Mouse (Mus musculus) hindbrain, embryonic 15.5 days (tissue): ENCODE data around the gene Cdc40. TPM values are rescaled to one million over a fixed set of nuclear protein-coding genes. Genes with fewer than 3 reads are reported as not detected.

Source experiments
- ATAC-seq: fragments of 200-750 bp; cut with Nextera tagmentation; 2 replicates; pipeline ENCODE4 v1.8.0; 2017; ENCODE audit warnings: low read depth, moderate number of reproducible peaks, moderate TSS enrichment; ENCODE audit not compliant: low FRiP score
- H3K27ac ChIP-seq: fragments of 300-500 bp; sonication (generic); replicated peaks from 2 replicates; pipeline ENCODE4 v1.5.1; 2015; ENCODE audit warnings: mild to moderate bottlenecking, inconsistent platforms
- H3K27me3 ChIP-seq: fragments of 300-500 bp; sonication (generic); 2 replicates; pipeline ENCODE4 v1.6.1; 2015; ENCODE audit warnings: control low read depth, inconsistent platforms
- H3K36me3 ChIP-seq: fragments of 300-500 bp; sonication (generic); 2 replicates; pipeline ENCODE4 v1.6.1; 2015; ENCODE audit warnings: control low read depth, inconsistent platforms
- H3K4me1 ChIP-seq: fragments of 300-500 bp; sonication (generic); replicated peaks from 2 replicates; pipeline ENCODE4 v1.6.1; 2015; ENCODE audit warnings: control low read depth, inconsistent platforms
- H3K4me2 ChIP-seq: fragments of 300-500 bp; sonication (generic); 2 replicates; pipeline ENCODE4 v1.6.1; 2015; ENCODE audit warnings: moderate library complexity, mild to moderate bottlenecking, inconsistent platforms
- H3K4me3 ChIP-seq: fragments of 300-500 bp; sonication (generic); 2 replicates; pipeline ENCODE4 v1.5.1; 2015; ENCODE audit warnings: mild to moderate bottlenecking, inconsistent platforms
- H3K9ac ChIP-seq: fragments of 300-500 bp; sonication (generic); 2 replicates; pipeline ENCODE4 v1.6.1; 2015; ENCODE audit warnings: inconsistent platforms
- H3K9me3 ChIP-seq: fragments of 300-500 bp; sonication (generic); 2 replicates; pipeline ENCODE4 v1.6.1; 2016; ENCODE audit warnings: control low read depth, inconsistent platforms
- WGBS: fragments of 180-500 bp; shearing (Covaris S2); methylation state at CpG from one replicate; pipeline ENCODE4 v1.1.7; 2015; 5-methylcytosine and 5-hydroxymethylcytosine counted together
- polyA plus RNA-seq: library from polyadenylated mRNA; unstranded; fragments of >200 nt; fragmentation: Nextera tagmentation; extraction: Ambion mirVana; gene quantifications from 2 replicates; pipeline ENCODE4 v1.2.1, GENCODE M21; 2015

Gene Cdc40
- 22.4 and 22.6 TPM in 2 replicates for polyA plus RNA-seq

GRCm38 (mm10) chr10:40882831-40883643, at the start of gene Cdc40, which contains the start of gene Wasf1:
Cdc40 (minus strand) TSS chr10:40883311.
Wasf1 (plus strand) TSS chr10:40883475.
- Histone ChIP-seq H3K9me3 (no peaks in the 10 kb centered on the region), H3K9ac (peak within 1 kb of the TSS; percentile 93), H3K27ac (peak within 1 kb of the TSS; percentile 99), H3K4me1 (peaks cover 24% of the 10 kb centered on the region), H3K4me2 (peak within 1 kb of the TSS; percentile 72), H3K4me3 (peak within 1 kb of the TSS; percentile 61), H3K27me3 (no peaks in the 10 kb centered on the region), H3K36me3 (no peaks in the 10 kb centered on the region)
- ATAC-seq, result peak; percentile 98
- 0% methylated on average over 44 of the region's 44 CpGs for WGBS

- ATAC-seq, result no peak
- Histone ChIP-seq H3K4me2 (no peak overlapping the region), H3K27me3 (no peaks in the 10 kb centered on the region), H3K4me3 (no peak overlapping the region), H3K9me3 (no peaks in the 10 kb centered on the region), H3K9ac (no peak overlapping the region), H3K36me3 (no peaks in the 10 kb centered on the region), H3K27ac (no peak overlapping the region), H3K4me1 (peaks cover 10% of the 10 kb centered on the region; the same call in 1 of the 2 replicates)
- 74% methylated on average over 6 of the region's 6 CpGs for WGBS
These were observed 36.4 kb upstream of the Cdc40 start for GRCm38 (mm10) chr10:40919464-40919863.

GRCm38 (mm10) chr10:40918669-40919440, 35.7 kb upstream of the Cdc40 start:
- Histone ChIP-seq H3K27ac (no peak overlapping the region), H3K27me3 (no peaks in the 10 kb centered on the region), H3K4me3 (no peak overlapping the region), H3K9ac (no peak overlapping the region), H3K4me1 (peaks cover 10% of the 10 kb centered on the region; the same call in 1 of the 2 replicates), H3K36me3 (no peaks in the 10 kb centered on the region), H3K9me3 (no peaks in the 10 kb centered on the region), H3K4me2 (no peak overlapping the region)
- WGBS, result 76% methylated on average over 8 of the region's 8 CpGs
- no peak for ATAC-seq

- H3K36me3 ChIP-seq, result no peaks in the 10 kb centered on the region
- WGBS, result 73% methylated on average over 2 of the region's 2 CpGs
- no peak for ATAC-seq
- H3K27me3 ChIP-seq, result no peaks in the 10 kb centered on the region
- H3K27ac ChIP-seq, result no peak overlapping the region
- H3K9me3 ChIP-seq, result no peaks in the 10 kb centered on the region
- H3K9ac ChIP-seq, result no peak overlapping the region
- H3K4me3 ChIP-seq, result no peak overlapping the region
- peaks cover 10% of the 10 kb centered on the region; the same call in 1 of the 2 replicates for H3K4me1 ChIP-seq
- H3K4me2 ChIP-seq, result no peak overlapping the region
These were observed 32.1 kb upstream of the Cdc40 start for GRCm38 (mm10) chr10:40915240-40915639.

- Histone ChIP-seq H3K9ac (no peak overlapping the region), H3K27me3 (no peaks in the 10 kb centered on the region), H3K9me3 (no peaks in the 10 kb centered on the region), H3K36me3 (no peaks in the 10 kb centered on the region), H3K4me3 (no peak overlapping the region), H3K4me2 (no peak overlapping the region), H3K27ac (no peak overlapping the region), H3K4me1 (peaks cover 6% of the 10 kb centered on the region)
- 54% methylated on average over 2 of the region's 2 CpGs for WGBS
- no peak for ATAC-seq
These were observed 27.7 kb upstream of the Cdc40 start for GRCm38 (mm10) chr10:40910811-40911210.

- Histone ChIP-seq H3K36me3 (no peaks in the 10 kb centered on the region), H3K9ac (no peak overlapping the region), H3K4me1 (peaks cover 6% of the 10 kb centered on the region), H3K27me3 (no peaks in the 10 kb centered on the region), H3K4me3 (no peak overlapping the region), H3K27ac (no peak overlapping the region), H3K4me2 (no peak overlapping the region), H3K9me3 (no peaks in the 10 kb centered on the region)
- 47% methylated on average over 2 of the region's 2 CpGs for WGBS
- ATAC-seq, result no peak
These were observed 25.5 kb upstream of the Cdc40 start for GRCm38 (mm10) chr10:40908580-40908979.

GRCm38 (mm10) chr10:40906802-40907201, 23.7 kb upstream of the Cdc40 start:
- no peaks in the 10 kb centered on the region for H3K27me3 ChIP-seq
- 68% methylated on average over 7 of the region's 7 CpGs for WGBS
- no peaks in the 10 kb centered on the region for H3K9me3 ChIP-seq
- H3K4me2 ChIP-seq, result no peak overlapping the region
- H3K4me1 ChIP-seq, result peaks cover 7% of the 10 kb centered on the region
- H3K36me3 ChIP-seq, result no peaks in the 10 kb centered on the region
- no peak overlapping the region for H3K9ac ChIP-seq
- no peak overlapping the region for H3K27ac ChIP-seq
- no peak overlapping the region for H3K4me3 ChIP-seq
- no peak for ATAC-seq

- no peaks in the 10 kb centered on the region for H3K36me3 ChIP-seq
- 71% methylated on average over 1 of the region's 1 CpGs for WGBS
- no peaks in the 10 kb centered on the region for H3K9me3 ChIP-seq
- H3K4me3 ChIP-seq, result no peak overlapping the region
- H3K9ac ChIP-seq, result no peak overlapping the region
- peaks cover 9% of the 10 kb centered on the region for H3K4me1 ChIP-seq
- H3K4me2 ChIP-seq, result no peak overlapping the region
- no peak for ATAC-seq
- no peaks in the 10 kb centered on the region for H3K27me3 ChIP-seq
- no peak overlapping the region for H3K27ac ChIP-seq
These were observed 23.0 kb upstream of the Cdc40 start for GRCm38 (mm10) chr10:40906131-40906530.

GRCm38 (mm10) chr10:40901786-40902185, 18.7 kb upstream of the Cdc40 start:
- Histone ChIP-seq H3K27ac (no peak overlapping the region), H3K9ac (no peak overlapping the region), H3K4me2 (no peak overlapping the region), H3K27me3 (no peaks in the 10 kb centered on the region), H3K4me3 (no peak overlapping the region), H3K36me3 (no peaks in the 10 kb centered on the region), H3K9me3 (no peaks in the 10 kb centered on the region), H3K4me1 (peaks cover 11% of the 10 kb centered on the region)
- ATAC-seq, result no peak
- 51% methylated on average over 4 of the region's 4 CpGs for WGBS

GRCm38 (mm10) chr10:40896656-40897055, 13.5 kb upstream of the Cdc40 start:
- Histone ChIP-seq H3K27me3 (no peaks in the 10 kb centered on the region), H3K27ac (0 out of 2 replicates have a peak overlapping the region, but pooled peaks have one; percentile 14), H3K4me3 (no peak overlapping the region), H3K9me3 (no peaks in the 10 kb centered on the region), H3K36me3 (no peaks in the 10 kb centered on the region), H3K9ac (no peak overlapping the region), H3K4me2 (0 out of 2 replicates have a peak overlapping the region, but pooled peaks have one; percentile 15), H3K4me1 (peaks cover 11% of the 10 kb centered on the region)
- peak; percentile 23; the same call in 1 of the 2 replicates for ATAC-seq
- 31% methylated on average over 5 of the region's 5 CpGs for WGBS

- Histone ChIP-seq H3K9me3 (no peaks in the 10 kb centered on the region), H3K4me2 (no peak overlapping the region), H3K27ac (no peak overlapping the region), H3K4me1 (peaks cover 11% of the 10 kb centered on the region), H3K27me3 (no peaks in the 10 kb centered on the region), H3K4me3 (no peak overlapping the region), H3K36me3 (no peaks in the 10 kb centered on the region), H3K9ac (no peak overlapping the region)
- no peak for ATAC-seq
- 89% methylated on average over 12 of the region's 12 CpGs for WGBS
These were observed 12.7 kb upstream of the Cdc40 start for GRCm38 (mm10) chr10:40895765-40896164.

GRCm38 (mm10) chr10:40889146-40889545, 6.0 kb upstream of the Cdc40 start:
- no peaks in the 10 kb centered on the region for H3K9me3 ChIP-seq
- peaks cover 12% of the 10 kb centered on the region for H3K4me1 ChIP-seq
- H3K4me2 ChIP-seq, result no peak overlapping the region
- ATAC-seq, result no peak
- 85% methylated on average over 4 of the region's 4 CpGs for WGBS
- H3K27me3 ChIP-seq, result no peaks in the 10 kb centered on the region
- H3K27ac ChIP-seq, result no peak overlapping the region
- H3K4me3 ChIP-seq, result no peak overlapping the region
- no peak overlapping the region for H3K9ac ChIP-seq
- H3K36me3 ChIP-seq, result no peaks in the 10 kb centered on the region
